Mouse (Mus musculus): ENCODE results near the gene Tmem39a.
A peak's percentile ranks its signal among the peaks of the same experiment; 100 is the strongest.

The Tmem39a gene

GRCm38 (mm10) chr16:38558221-38558748 is at the start of gene Tmem39a:
Tmem39a (plus strand) TSS chr16:38558698.
- no peak for DNase-seq (ENCODE audit: low read depth in 2 of 2, low spot score in 2 of 2)

GRCm38 (mm10) chr16:38510846-38511245 is 47.7 kb upstream of the Tmem39a start:
- no peak for DNase-seq (ENCODE audit: low read depth in 2 of 2, low spot score in 2 of 2)

DNA sequence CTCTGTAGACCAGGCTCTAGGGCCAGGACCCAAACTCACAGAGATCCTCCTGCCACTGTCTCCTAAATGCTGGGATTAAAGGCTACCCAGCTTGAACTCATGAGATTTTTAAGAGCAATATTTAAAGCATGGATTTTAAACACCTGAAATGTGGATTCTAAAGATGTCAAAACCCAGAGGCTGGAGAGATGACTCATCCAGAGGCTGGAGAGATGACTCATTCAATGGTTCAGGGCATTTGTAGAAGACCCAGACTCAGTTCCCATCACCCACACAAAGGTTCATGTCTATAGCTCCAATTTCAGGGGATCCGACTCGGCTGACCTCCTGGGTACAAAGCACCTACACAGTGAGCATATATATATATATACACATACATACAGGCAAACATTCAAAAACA is 39.4 kb upstream of the Tmem39a start:
- DNase-seq (ENCODE audit: low read depth in 2 of 2, low spot score in 2 of 2): no peak

GRCm38 (mm10) chr16:38521211-38521987 is 37.1 kb upstream of the Tmem39a start:
- DNase-seq (ENCODE audit: low read depth in 2 of 2, low spot score in 2 of 2): no peak

DNA sequence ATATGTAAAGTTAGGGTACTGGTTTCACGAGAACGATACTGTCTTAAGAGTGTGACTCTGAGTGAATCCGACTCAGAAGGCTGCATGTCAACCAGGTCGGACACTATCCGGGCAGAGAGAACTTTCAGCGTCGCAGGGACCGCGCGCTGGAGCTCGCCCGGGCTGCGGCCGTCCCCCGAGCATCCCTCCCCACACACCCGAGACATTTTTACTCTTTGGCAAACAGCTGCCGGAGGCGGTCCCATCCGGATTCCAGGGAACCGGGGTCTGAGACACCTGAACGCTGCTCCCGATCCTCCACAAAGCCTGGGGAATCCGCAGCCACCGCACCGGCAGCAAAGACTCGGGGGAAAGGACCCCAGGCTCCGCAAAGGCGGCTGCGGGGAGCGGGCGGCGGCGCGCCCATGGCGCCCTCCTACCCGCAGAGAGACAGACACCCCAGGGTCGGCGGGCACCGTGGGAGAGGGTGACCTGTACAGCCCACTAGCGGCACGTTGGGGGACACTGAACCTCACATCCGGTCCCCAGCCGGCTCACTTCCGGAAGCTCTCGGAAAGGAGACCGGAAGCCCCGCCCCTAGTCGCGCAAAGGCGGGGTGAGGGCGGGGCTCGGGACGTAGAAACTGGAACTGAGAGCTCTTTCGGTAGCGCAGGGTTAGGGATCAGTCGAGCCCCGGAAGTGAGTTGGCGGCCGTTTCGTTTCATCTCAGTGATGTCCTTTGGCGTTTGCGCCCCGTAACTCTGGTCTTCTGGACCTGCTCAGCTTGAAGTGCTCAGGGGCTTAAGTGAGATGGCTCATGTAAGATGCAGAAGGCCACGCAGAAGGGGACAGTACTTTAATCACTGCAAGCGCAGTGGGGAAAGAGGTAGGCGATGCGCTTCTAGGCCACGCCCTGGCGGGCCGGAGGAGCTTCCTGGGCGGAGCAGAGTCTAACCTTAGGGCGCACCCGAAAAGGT is 36.1 kb upstream of the Tmem39a start, which contains the start of gene Timmdc1:
Timmdc1 (minus strand) TSS at position 535 of the 956 bp plus-strand sequence.
- peak; percentile 95 to 96 for DNase-seq (ENCODE audit: low read depth in 2 of 2, low spot score in 2 of 2)

- no peak for DNase-seq (ENCODE audit: low read depth in 2 of 2, low spot score in 2 of 2)
These were observed 32.2 kb upstream of the Tmem39a start for GRCm38 (mm10) chr16:38526264-38526663.

DNA sequence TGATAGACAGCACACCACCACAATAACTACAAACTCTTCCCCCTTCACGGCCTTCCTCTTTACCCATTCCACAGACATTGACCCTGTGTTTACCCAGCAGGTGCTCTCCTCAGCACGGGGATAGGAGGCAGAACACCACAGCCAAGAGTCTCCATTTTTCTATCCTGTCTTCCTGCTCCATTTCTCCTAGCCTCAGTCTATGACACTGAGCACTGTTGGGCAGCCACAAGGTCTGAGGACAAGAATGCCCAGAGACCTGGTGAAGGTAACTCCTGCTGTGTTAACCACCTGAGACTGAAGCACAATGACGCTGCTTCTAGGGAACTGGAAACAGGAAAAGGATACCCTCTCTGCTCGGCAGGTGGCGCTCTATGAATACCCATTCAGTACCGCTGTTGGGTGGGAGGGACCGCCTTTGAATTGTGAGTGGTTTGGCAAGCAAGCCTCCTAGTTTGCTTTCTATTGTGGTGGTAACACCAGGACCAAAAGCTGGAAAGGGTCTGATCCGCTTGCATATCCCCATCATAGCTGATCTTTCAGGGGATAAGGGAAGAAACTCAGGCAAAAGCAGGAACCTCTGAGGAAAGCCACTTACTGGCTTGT is 21.9 kb upstream of the Tmem39a start:
- peak; percentile 66 to 76 for DNase-seq (ENCODE audit: low read depth in 2 of 2, low spot score in 2 of 2)

- no peak for DNase-seq (ENCODE audit: low read depth in 2 of 2, low spot score in 2 of 2)
These were observed 19.6 kb upstream of the Tmem39a start for GRCm38 (mm10) chr16:38538716-38539380.

DNA sequence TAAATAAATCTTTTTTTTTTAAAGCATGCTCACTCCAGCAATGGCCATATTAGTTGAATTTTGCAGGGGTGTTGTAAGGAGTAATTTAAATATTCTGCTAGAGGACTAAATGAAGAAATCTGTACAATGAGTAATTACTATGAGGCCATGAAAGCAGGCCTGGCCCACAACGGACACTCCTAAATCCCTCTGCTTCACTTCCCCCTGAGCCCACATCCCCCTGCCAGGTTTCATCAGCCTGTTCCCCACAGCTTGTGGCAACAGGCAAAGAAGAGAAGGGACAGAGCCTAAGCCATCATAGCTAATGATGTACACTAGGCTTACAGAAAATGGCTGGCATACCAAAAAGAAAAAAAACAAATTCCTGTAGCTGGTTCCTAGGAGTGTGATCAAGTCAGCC is 10.5 kb upstream of the Tmem39a start:
- no peak for DNase-seq (ENCODE audit: low read depth in 2 of 2, low spot score in 2 of 2)

- DNase-seq (ENCODE audit: low read depth in 2 of 2, low spot score in 2 of 2): peak; percentile 59 to 60
These were observed 8.8 kb upstream of the Tmem39a start, which contains the start of gene Poglut1 for GRCm38 (mm10) chr16:38549479-38550396. Poglut1 (minus strand) TSS chr16:38550258.

- DNase-seq (ENCODE audit: low read depth in 2 of 2, low spot score in 2 of 2): no peak
These were observed 2.5 kb upstream of the Tmem39a start for GRCm38 (mm10) chr16:38555988-38556387.

- peak; percentile 89 to 91 for DNase-seq (ENCODE audit: low read depth in 2 of 2, low spot score in 2 of 2)
These were observed 3.9 kb downstream of the Tmem39a start for GRCm38 (mm10) chr16:38562131-38562967.

DNA sequence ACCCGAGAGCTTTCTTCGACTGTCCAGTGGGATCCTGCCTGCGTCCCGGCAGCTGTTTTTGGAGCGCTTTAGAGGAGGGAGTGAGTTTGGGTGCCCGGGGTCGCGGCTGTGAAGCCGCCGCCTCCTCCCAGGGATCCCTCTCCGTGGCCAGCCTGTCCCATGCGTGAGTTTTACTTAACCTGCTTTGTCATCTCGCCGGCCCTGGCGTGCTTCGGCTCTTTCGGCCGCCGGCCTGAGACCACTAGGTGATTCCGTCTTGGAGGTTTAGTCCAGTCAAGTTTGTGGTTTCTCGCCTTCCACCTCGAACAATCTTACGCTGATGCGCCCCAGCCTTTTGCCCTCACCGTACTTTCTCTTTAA is 4.5 kb downstream of the Tmem39a start:
- DNase-seq (ENCODE audit: low read depth in 2 of 2, low spot score in 2 of 2): no peak

- DNase-seq (ENCODE audit: low read depth in 2 of 2, low spot score in 2 of 2): no peak
These were observed 5.0 kb downstream of the Tmem39a start for GRCm38 (mm10) chr16:38563516-38563915.

DNA sequence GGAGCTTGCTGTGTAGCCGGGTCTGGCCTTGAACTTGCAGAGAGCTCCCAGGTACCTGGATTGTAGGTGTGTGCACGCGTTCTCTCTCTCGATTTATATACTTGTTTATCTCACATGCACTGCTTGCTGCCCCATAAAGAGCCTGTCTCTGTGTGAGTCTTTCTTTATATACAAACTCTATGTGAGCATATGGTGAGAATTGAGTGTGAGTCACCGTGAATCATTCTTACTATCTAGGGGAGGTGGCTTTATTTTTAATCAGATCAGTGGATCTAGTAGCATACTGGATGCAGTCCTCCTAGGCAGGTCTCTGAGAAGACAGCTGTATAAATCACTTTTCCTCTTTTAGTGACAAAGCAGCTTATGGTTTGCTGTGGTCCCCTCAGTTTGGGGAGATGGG is 9.7 kb downstream of the Tmem39a start:
- DNase-seq (ENCODE audit: low read depth in 2 of 2, low spot score in 2 of 2): no peak

- no peak for DNase-seq (ENCODE audit: low read depth in 2 of 2, low spot score in 2 of 2)
These were observed 13.0 kb downstream of the Tmem39a start for GRCm38 (mm10) chr16:38571481-38571880.

GRCm38 (mm10) chr16:38584761-38585160 is 26.3 kb downstream of the Tmem39a start:
- DNase-seq (ENCODE audit: low read depth in 2 of 2, low spot score in 2 of 2): no peak

- no peak for DNase-seq (ENCODE audit: low read depth in 2 of 2, low spot score in 2 of 2)
These were observed 26.7 kb downstream of the Tmem39a start for GRCm38 (mm10) chr16:38585186-38585585.

- DNase-seq (ENCODE audit: low read depth in 2 of 2, low spot score in 2 of 2): no peak
These were observed 28.7 kb downstream of the Tmem39a start for GRCm38 (mm10) chr16:38587163-38587562.

All from CD8-positive naive resting alpha-beta T cell, adult 2 months (primary cell).